Mouse (Mus musculus) lung, postnatal 36 days (tissue): ENCODE measurements around the gene Trcg1.
A peak's percentile ranks its signal among the peaks of the same experiment; 100 is the strongest.

Experiments
- DNase-seq: peaks from one replicate; pipeline ENCODE4 v3.0.0; 2022; ENCODE audit warnings: mixed read lengths

The Trcg1 gene

DNA sequence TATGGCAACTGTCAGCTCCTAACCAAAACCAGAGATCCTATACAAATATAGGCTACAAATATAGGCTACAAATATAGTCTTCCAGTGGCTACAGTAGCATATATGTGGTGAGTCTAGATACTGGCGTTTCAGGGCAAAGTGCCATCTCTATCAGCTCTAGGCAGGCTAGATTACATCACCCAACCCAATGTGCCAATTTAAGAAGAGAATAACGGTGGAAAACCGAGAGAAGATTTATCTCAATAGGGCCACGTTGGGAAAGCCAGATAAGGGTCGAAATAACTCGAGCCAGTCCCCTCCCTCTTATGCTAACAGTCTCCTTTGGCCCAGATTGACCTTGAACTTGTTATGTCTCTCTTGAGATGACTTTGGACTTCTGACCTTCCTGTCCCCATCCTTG, 3.2 kb upstream of the Trcg1 start:
- no peak for DNase-seq

DNA sequence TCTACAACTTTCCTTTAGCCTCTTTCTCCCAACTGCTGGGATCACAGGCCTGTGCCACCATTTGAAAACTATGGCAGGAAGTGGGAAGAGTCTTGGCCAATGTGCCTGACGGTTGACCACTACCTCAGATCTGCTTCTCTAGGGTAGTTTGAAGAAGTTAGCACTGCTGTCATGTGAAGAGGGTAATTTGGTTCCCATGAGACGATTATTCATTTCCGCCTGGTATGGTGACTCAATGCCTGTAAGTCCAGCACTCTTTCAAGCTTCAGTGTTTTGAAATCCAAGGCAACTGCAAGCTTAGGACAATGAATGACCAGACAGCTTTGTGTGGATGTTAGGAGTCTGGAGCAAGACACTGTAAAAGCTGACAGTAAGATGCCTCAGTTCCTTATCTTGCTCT, 2.6 kb upstream of the Trcg1 start:
- peak; percentile 57 for DNase-seq

DNA sequence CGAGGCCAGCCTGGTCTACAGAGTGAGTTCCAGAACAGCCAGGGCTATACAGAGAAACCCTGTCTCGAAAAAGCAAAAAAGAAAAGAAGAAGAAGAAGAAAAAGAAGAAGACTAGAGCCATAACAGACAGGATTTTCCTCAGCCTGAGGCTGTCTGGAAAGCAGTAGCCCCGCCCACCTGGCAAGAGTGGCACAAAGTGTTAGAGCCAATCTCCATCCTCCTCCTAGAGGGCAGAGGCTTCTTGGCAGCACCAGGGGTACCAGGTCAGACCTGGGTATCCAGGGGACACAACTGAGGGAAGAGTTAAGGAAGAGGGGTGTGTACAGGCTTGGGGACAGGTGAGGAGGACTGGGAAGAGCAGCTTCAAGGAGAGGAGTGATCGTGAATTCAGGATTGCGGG, 1.3 kb downstream of the Trcg1 start:
- no peak for DNase-seq

DNA sequence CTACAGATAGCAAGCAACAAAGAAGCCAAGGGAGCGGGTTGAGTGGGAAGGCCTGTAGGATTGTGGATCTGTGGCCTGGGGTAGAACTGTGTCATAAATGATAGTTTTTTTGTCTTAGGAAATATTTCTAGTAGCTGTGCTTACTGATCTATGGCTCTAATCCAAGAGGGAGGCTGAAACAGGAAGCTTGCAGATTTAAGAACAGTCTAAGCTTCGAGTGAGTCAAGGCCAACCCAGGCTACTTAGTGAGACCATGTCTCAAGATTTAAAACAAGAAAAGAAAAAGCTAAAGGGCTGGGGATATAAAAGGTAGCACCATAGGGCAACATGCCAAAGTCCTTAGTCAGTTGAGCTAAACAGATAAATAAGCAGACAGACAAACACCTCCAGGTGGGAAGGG, 1.9 kb downstream of the Trcg1 start:
- DNase-seq: no peak

DNA sequence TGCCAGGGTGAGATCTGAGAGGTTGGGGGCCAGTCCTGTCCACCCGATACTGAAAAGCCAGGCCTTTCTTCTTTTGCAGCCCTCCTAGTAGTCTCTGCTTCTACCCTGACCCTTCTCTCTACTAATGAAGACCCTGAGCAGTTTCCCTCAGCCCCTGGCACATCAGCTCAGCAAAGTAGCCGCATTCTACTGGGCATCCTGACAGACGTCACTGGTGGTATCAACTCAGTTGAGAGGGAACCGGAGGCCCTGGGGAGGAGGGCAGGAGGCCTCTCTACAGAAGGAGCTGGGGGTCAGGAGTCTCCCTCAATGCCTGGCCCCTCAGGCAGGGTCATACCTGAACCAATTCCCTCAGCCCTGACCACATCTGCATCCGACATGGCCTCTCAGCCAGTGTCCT, 4.8 kb downstream of the Trcg1 start:
- DNase-seq: no peak

DNA sequence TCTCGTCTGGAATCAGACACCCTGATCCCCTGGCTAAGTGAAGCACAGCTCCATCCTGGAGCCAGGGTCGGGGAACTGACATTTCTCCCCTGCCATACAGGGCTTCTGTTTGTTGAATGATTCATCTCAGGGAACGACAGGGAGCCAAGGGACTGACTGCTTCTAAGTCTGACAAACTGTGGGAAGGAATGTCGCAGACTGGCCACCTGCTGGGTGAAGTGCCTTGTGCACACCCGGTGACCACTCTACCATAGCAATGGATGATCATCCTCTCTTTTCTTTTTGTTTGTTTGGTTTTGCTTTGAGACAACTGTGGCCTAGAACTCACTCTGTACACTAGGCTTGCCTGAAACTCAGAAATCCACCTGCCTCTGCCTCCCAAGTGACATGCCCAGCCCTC, 6.6 kb downstream of the Trcg1 start:
- DNase-seq: no peak

DNA sequence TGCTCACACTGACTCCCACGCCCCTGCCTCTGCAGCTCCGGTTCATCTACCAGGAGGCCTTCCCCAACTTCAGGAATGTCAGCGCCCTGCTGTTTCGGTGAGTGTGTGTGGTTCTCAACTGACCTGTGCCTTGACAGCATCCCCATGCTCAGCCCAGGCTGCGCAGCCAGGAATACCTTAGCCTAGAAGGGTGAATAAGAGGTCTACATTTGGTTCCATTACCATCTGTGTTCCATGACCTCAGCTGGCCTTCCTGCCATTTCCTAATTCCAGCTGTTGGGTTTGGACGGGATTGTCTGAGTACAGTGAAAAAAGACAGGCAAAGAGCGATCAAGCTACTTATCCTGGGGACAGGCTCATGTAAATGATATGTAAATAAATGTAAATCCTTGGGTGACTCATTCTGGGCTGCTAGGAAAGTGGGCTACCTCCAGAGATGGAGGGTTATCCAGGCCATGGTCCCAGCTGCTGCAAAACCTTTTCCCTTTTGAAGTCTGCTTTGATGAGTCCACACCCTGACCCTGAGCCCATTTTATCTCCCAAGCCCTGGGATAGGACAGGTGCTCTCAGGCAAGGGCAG, 7.8 kb downstream of the Trcg1 start:
- DNase-seq: peak; percentile 35

DNA sequence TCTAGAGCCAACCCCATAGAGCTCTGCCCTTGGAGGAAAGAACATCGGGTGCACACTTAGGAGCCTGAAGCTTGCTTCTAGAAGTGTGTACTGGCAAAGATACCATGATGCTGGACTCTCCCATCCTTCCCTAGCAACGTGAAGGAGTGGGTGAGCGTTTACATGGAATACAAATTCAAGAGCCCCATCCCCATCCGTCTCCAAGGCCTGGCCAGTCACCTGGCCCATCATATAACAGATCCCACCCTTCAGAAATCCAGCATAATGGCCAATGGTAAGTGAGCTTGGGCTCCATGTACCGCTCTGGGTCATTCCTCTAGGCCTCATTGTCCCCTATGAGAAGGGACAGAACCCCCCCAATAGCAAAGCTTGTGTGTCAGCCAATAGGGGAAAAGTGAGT, 10.1 kb downstream of the Trcg1 start:
- DNase-seq: no peak

DNA sequence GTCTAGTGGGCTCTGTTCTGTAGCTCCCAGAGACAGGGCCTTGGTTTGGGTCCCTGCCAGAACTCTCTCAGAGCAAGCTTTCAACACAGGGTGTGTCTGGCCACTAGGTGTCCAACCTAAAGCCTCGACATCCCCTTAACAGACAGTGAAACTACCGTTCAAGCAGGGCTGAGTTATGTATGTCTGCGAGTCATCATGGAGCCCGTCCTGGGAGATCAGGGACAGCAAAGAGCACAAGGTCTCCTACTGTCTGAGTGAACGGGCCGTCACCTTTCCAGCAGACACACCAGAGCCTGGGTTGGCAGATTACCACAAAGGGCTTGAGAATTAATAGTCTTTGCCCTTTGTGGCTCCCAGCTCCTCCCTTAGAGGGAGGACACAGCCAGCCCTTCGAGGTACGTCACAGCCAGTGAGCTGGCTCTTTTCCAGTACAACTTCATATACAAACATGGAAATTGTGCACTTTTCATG, 10.9 kb downstream of the Trcg1 start:
- peak; percentile 20 for DNase-seq

DNA sequence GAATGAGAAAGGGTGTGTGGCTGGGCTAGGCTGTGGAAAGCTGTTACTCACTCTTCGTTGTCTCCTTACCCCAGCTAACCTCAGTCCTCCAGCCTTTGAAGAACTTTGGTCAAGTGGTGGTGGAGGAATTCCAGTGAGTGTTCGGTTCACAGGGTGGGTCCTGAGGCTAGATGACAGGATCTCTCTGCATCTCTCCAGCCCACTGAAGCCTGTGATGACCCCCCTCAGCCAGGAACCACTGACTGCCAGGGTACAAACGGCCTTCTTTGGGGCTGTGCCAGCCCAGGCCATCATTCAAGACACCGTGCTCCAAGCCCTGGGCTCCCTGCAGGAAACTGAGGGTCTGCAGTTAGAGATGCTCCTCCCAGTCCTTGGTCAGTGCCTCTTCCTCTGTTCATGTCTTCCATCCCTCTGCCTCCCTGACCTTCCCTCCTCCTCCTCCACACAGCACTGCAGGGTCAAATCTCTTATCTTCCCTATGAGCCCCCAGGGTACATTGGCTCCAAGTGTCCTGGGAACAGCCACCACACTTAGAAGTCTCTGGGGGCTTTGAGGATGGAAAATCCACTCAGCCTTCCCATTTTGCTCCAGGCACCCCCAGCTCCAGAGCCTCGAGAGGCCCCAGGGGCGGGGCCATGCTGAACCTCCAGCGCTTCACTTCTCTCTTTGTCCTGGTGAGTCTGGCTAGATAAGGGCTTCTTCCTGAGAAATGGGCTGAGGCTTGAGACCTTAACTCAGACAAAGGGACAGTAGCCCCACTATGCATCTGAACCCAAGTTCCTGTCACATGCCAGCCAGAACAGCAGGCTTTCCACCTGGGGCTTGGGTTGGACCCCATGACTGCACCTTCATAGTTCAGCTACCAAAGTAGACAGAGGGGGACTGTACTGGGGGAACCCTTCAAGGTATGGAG, 11.9 kb downstream of the Trcg1 start:
- DNase-seq: no peak

DNA sequence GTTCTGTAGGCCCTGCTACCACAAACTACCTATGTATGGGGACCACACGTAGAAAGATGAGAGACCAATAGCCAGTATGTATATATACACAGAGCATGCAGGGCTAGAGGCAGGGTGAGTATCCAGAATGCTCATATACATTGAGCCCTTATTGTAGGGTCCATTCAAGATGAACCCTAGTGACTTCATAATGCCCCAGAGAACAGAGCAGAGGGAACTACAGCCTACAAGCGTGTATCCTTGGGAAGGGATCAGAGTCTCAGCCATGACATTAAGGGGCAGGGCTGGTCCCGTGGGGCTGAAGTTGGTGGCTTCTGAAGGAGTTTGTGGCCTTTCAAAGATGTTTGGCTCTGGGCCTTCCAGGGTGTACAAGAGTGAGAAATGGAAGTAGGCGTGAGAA, 13.7 kb downstream of the Trcg1 start:
- no peak for DNase-seq

DNA sequence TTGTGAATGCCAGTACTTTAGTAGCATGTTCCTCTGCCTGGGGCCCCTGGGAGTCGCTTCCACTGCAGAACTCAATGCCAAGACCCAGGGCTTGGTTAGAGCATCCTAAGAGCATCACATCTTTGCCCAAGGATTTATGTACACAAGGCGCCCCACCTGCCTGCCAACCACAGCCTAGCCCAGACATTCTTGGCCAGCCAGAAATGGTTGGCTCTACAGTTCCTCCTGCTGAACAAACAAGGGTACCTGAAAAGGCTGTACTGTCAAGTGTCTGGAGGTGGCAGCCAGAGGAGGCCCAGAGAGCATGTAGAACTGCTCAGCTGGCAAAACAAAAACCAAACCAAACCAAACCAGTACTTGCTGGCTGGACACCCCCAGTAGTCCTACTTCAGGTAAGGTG, 14.8 kb downstream of the Trcg1 start:
- peak; percentile 48 for DNase-seq

DNA sequence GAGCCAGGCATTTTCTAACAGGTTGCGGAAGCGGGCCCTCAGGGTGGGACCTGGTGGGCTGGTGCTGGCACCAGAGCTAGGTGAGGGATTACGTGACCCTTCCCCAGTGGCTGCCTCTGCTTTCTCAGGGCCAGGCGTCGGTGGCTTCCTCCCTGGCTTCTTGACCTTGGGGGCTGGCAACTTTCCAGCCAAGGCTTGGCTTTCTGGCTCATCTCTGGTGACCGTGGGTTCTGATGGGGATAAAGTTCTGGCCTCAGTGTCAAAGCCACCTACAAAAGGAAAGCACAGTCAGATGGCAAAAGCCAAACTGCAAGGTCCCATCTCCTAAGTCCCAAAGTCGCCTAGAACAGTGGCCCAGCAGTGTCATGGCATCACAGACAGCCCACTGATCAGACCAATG, 17.7 kb downstream of the Trcg1 start:
- no peak for DNase-seq

DNA sequence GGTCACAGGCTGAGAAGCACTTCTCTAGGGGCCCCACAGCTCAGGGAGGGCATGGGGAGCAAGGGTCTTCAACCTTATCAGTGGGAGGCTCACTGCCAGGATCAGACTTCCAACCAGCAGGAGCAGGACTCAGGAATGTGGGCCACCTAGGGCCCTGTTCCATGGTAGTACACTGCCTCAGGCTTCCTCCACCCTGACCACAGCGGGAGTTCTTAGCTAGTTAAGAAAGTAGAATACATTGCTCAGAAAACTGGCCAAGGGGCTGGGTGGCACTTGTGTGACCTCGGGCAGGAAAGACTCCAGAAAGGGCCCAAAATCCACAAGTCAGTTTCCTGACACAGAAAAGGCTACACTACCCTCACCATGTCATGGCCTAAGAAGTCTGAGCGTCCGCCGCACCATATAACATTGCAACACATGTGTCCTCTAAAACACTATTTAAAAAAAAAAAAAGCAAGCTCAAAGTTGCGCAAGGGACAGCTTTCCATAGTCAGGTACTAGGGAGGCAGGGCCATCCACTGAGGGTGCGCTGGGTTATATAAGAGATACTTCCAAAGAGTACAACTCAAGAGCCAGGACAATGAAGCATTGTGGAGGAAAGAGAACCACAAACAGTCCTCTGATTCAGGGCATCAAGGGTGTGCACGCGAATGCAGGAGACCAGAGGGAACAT, 18.6 kb downstream of the Trcg1 start:
- peak; percentile 67 for DNase-seq

DNA sequence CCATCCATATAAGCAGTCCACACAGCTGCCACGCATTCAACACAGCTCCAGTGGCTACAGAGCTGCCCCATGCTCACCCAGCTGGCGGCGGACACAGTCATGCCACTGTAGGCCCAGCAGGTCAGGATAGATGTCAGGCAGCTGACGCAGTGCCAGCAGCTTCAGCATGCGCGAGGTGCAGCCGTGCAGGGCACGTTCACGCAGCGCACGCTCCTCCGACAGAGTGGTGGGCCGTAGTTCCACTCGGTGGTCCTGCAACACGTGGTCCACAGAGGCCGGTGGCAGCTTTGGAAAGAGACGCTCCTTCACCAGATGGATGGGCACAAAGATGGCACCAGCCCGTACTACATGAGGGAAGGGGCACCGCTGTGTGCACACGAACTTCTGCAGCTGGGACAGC, 20.0 kb downstream of the Trcg1 start:
- DNase-seq: no peak

DNA sequence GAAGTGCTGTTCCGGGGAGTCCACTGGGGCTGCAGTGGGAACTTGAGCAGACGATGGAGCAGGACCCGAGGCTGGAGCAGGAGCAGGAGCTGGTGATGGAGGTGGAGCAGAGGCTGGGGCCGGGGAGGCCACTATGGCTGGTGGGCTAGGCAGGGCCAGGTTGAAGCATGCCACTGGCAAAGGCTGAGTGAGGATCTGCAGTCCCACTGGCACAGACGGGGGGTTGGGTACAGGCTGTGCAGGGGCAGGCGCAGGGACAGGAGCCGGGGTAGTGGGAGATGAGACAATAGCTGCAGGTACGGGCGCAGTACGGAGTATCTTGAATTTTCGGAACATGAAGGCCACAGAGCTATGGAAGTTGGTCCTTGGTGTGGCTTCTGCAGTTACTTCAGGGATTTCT, 20.5 kb downstream of the Trcg1 start:
- no peak for DNase-seq

DNA sequence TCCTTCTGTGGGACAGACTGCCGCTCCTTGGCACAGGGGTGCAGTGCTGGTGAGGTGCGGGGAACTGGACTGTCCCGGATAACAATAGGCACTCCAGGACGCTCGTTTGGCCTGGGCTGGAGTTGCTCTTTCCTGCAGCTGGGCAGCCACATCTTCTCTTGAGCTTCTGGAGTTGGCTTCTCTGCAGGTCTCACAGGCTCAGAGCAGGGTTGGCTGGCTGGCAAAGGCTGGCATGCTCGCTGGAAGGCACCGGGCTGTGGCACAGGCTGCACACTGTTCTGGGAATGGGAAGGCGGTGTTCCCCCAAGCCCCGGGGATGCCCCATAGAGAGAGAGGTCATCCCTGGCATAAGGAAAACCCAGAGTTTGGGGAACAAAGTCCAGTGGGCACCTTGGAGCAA, 21.3 kb downstream of the Trcg1 start:
- no peak for DNase-seq

DNA sequence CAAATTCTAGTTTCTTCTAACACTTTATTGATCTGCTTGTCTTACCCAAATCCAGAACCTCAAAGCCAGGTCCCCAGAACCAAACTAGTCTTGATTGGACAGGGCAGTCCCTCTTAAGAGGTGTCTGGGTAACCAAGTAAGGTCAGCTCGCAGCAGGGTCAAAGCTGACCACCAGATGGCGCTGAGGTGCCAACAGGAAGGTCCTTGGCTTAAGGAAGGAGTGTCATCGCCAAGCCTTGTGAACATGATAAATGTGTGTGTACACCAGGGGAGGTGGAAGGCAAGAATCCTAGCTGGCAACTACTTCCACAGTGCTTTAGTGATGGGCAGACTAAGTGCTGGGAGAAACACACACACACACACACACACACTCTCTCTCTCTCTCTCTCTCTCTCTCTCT, 23.4 kb downstream of the Trcg1 start:
- peak; percentile 98 for DNase-seq

DNA sequence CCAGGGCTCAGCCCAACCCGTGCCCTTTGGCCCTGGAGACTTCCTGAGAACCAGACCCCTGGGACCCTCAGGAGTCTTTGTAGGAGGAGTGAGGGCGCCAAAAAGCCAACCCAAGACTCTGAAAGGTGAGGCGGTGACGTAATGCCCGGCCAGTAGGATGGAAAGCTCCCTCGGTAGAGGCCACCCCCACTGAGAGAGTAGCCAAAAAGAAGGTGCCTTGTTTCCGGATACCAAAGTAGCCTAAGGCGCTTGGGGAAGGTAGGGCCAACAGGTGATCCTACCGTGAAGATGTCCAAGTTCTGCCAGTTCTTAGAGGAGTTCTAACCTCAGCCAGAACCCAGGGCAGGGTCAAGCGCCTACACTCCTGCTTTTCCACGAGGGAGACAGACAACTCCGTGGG, 24.6 kb downstream of the Trcg1 start:
- peak; percentile 42 for DNase-seq

DNA sequence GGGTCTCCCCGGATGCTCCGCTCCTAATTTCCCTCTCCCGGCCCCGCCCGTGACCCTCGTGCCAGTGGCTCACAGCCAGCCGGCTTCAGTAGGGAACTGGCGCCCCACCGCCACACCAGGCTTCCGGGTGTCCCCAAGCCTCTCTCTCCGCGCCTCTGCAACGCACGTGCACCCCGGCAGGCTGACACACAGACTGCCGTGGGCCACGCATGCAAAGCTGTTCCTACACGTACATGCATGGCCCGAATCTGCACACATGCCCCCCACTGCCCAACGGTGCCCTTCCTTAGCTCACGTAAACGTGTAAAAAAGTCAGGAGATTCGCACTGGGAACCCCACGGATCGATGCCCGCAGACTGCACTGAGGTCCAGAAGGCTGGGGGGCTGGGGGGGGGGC, 25.2 kb downstream of the Trcg1 start:
- DNase-seq: peak; percentile 73

DNA sequence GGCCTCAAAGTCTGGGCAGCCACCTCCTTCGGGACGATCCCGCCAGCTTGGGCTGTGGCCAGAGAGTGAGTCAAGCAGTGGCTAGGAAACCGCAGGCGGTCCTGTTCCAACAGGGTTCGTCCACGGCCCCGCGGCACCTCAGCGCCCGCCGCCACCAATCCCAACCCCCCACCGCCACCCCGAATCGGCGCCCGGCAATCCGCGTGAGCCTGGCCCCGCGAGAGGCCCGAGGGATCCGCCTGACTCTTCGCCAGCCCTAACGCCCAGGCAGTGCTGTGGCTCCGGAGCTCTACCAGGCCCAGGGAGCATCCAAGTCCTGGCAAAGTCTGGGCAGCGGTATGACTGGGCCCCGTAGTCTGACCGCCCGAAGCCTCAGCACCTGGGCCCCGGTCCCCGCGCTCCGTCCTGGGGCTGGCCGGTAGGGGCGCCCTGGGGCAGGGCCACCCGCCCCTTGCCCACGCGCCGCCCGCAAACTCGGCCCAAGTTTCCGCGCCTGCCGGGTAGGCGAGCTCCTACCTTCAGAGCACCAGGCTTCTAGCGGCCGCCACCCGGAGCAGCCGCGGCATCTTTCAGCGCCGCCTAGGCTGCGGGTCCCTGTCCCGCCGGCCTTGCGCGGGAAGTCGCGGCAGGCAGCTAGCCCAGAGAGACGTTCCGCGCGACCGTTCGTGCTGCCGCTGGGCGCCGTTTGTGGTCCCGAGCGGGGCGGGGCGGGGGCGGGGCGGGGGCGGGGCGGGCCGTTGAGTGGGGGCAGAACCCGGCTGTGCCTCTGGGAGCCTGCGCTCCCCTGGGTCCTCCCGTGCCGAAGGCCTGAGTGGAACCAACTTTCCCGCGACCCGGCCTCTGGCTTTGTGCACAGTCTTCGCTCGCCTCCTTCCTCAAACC, 25.8 kb downstream of the Trcg1 start, which contains the start of gene 1700017B05Rik:
1700017B05Rik (minus strand) TSS at position 700 of the 882 bp plus-strand sequence.
- DNase-seq: peak; percentile 75

DNA sequence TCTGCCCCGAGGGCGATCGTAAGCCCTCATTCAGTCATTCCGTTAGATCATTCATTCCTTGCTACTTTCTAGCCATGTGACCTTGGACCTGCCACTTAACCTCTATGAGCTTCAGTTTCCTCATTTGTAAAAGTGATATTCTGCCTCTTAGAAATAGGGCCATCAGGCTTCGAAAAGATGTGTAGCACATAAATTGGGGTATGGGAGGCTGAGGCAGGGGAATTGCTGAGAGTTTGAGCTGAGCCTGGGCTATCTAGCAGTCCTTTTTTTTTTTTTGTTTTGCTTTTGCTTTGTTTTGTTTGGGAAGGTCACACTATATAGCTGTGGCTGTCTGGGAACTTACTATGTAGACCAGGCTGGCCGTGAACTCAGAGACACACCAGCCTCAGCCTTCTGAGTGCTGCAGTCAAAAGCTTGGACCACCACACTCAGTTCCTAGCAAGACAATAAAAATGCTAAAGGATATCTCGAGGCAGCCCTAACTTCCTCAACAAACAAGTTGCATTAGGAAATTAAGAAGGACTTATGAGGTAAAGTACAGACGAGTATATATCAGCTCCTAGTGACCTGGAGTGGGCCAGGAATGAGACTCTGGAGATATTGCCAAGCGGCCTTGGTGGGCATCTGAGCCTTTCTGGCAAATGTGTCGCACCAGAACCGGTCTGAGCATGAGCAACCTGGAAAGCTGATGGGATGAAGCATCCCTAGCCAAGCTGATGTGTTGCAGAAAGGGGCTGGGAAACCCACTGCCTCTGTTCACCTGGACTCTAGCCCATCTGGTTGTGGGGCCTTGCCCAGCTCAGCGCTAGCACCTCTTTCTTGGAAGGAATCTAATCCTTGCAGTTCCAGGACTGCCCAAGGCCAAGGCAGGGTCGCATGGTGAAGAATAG, 26.7 kb downstream of the Trcg1 start:
- DNase-seq: no peak
